Mouse (Mus musculus): Measurements from ENCODE around the gene Kremen2. TPM values are rescaled to one million over a fixed set of nuclear protein-coding genes. Genes with fewer than 3 reads are reported as not detected.

Kremen2 gene
- polyA plus RNA-seq, 1 experiment from 2014 or later = 1.5 TPM

- Histone ChIP-seq H3K27me3 (peaks cover 70% of the 10 kb centered on the region), H3K27ac (replicated peaks) (no peak overlapping the region), H3K4me2 (replicated peaks) (peak overlapping the region; percentile 43; the same call in 1 of the 2 replicates), H3K9me3 (no peaks in the 10 kb centered on the region), H3K4me3 (peak overlapping the region; percentile 24; the same call in 1 of the 2 replicates), H3K9ac (replicated peaks) (no peak overlapping the region; the same call in 1 of the 2 replicates), H3K4me1 (peaks cover 53% of the 10 kb centered on the region), H3K36me3 (peaks cover 10% of the 10 kb centered on the region)
- WGBS = 53% methylated on average over 34 of the region's 38 CpGs
- ATAC-seq (ENCODE audit: low FRiP score, low read depth) = no peak
Measured at GRCm38 (mm10) chr17:23741359-23742209, 4.0 kb downstream of the Kremen2 start.

- H3K4me2 ChIP-seq (replicated peaks) = peak within 1 kb of the TSS; percentile 66
- peaks cover 60% of the 10 kb centered on the region for H3K27me3 ChIP-seq
- peak within 1 kb of the TSS; percentile 79 for H3K27ac ChIP-seq (replicated peaks)
- H3K4me1 ChIP-seq = peaks cover 45% of the 10 kb centered on the region
- ATAC-seq (ENCODE audit: low FRiP score, low read depth) = peak; percentile 0; the same call in 1 of the 2 replicates
- WGBS = 12% methylated on average over 13 of the region's 13 CpGs
- H3K36me3 ChIP-seq = peaks cover 19% of the 10 kb centered on the region
- H3K4me3 ChIP-seq = peak within 1 kb of the TSS; percentile 69
- peak within 1 kb of the TSS; percentile 64 for H3K9ac ChIP-seq (replicated peaks)
- no peaks in the 10 kb centered on the region for H3K9me3 ChIP-seq
Measured at GRCm38 (mm10) chr17:23740598-23741021, 5.0 kb downstream of the Kremen2 start, which contains the start of gene Paqr4. TSS of gene Paqr4 (minus strand) at chr17:23740867.

GRCm38 (mm10) chr17:23740136-23740584 is 5.5 kb downstream of the Kremen2 start:
- Histone ChIP-seq H3K27ac (replicated peaks) (peak overlapping the region; percentile 79), H3K9me3 (no peaks in the 10 kb centered on the region), H3K4me3 (peak overlapping the region; percentile 69), H3K27me3 (peaks cover 56% of the 10 kb centered on the region), H3K4me1 (peaks cover 41% of the 10 kb centered on the region), H3K36me3 (peaks cover 24% of the 10 kb centered on the region), H3K4me2 (replicated peaks) (peak overlapping the region; percentile 66), H3K9ac (replicated peaks) (peak overlapping the region; percentile 64)
- WGBS = under 1% methylated on average over 46 of the region's 46 CpGs
- ATAC-seq (ENCODE audit: low FRiP score, low read depth) = peak; percentile 81

GRCm38 (mm10) chr17:23739202-23740135 is 6.2 kb downstream of the Kremen2 start:
- ATAC-seq (ENCODE audit: low FRiP score, low read depth) = peak; percentile 44
- Histone ChIP-seq H3K36me3 (peaks cover 31% of the 10 kb centered on the region), H3K4me1 (peaks cover 34% of the 10 kb centered on the region), H3K27me3 (peaks cover 49% of the 10 kb centered on the region), H3K4me2 (replicated peaks) (peak overlapping the region; percentile 66), H3K27ac (replicated peaks) (peak overlapping the region; percentile 79), H3K9me3 (no peaks in the 10 kb centered on the region), H3K4me3 (peak overlapping the region; percentile 69), H3K9ac (replicated peaks) (peak overlapping the region; percentile 64)
- under 1% methylated on average over 48 of the region's 48 CpGs for WGBS

- Histone ChIP-seq H3K27ac (replicated peaks) (peak overlapping the region; percentile 79), H3K4me3 (peak overlapping the region; percentile 69), H3K4me1 (peaks cover 31% of the 10 kb centered on the region), H3K4me2 (replicated peaks) (peak overlapping the region; percentile 66), H3K36me3 (peaks cover 37% of the 10 kb centered on the region), H3K9ac (replicated peaks) (peak overlapping the region; percentile 64), H3K9me3 (no peaks in the 10 kb centered on the region), H3K27me3 (peaks cover 42% of the 10 kb centered on the region)
- WGBS = 38% methylated on average over 2 of the region's 2 CpGs
- ATAC-seq (ENCODE audit: low FRiP score, low read depth) = no peak
Measured at GRCm38 (mm10) chr17:23738836-23739201, 6.8 kb downstream of the Kremen2 start.

GRCm38 (mm10) chr17:23737493-23738445 is 7.9 kb downstream of the Kremen2 start:
- WGBS = 59% methylated on average over 15 of the region's 15 CpGs
- Histone ChIP-seq H3K9ac (replicated peaks) (peak overlapping the region; percentile 24; the same call in 1 of the 2 replicates), H3K36me3 (peaks cover 38% of the 10 kb centered on the region), H3K4me2 (replicated peaks) (peak overlapping the region; percentile 66), H3K27me3 (peaks cover 32% of the 10 kb centered on the region), H3K4me3 (no peak overlapping the region), H3K4me1 (peaks cover 31% of the 10 kb centered on the region), H3K27ac (replicated peaks) (no peak overlapping the region), H3K9me3 (no peaks in the 10 kb centered on the region)
- no peak for ATAC-seq (ENCODE audit: low FRiP score, low read depth)

- Histone ChIP-seq H3K36me3 (peaks cover 38% of the 10 kb centered on the region), H3K4me2 (replicated peaks) (no peak overlapping the region), H3K9me3 (no peaks in the 10 kb centered on the region), H3K27ac (replicated peaks) (no peak overlapping the region), H3K4me1 (peaks cover 17% of the 10 kb centered on the region), H3K9ac (replicated peaks) (no peak overlapping the region), H3K4me3 (no peak overlapping the region), H3K27me3 (peaks cover 8% of the 10 kb centered on the region; the same call in 1 of the 2 replicates)
- ATAC-seq (ENCODE audit: low FRiP score, low read depth) = no peak
- WGBS = 85% methylated on average over 1 of the region's 1 CpGs
Measured at GRCm38 (mm10) chr17:23734341-23734740, 11.3 kb downstream of the Kremen2 start.

- no peaks in the 10 kb centered on the region for H3K27me3 ChIP-seq
- ATAC-seq (ENCODE audit: low FRiP score, low read depth) = no peak
- whole genome bisulfite sequencing = 82% methylated on average over 1 of the region's 1 CpGs
Measured at GRCm38 (mm10) chr17:23730441-23730840, 15.2 kb downstream of the Kremen2 start.

GRCm38 (mm10) chr17:23726758-23727142 is 18.9 kb downstream of the Kremen2 start:
- H3K27ac ChIP-seq (replicated peaks) = peak overlapping the region; percentile 65
- WGBS = 1% methylated on average over 19 of the region's 20 CpGs
- H3K4me1 ChIP-seq = peaks cover 14% of the 10 kb centered on the region
- no peaks in the 10 kb centered on the region for H3K36me3 ChIP-seq
- ATAC-seq (ENCODE audit: low FRiP score, low read depth) = peak; percentile 78
- H3K4me3 ChIP-seq = peak overlapping the region; percentile 93
- peak overlapping the region; percentile 95 for H3K4me2 ChIP-seq (replicated peaks)
- no peaks in the 10 kb centered on the region for H3K27me3 ChIP-seq
- H3K9ac ChIP-seq (replicated peaks) = peak overlapping the region; percentile 76
- H3K9me3 ChIP-seq = no peaks in the 10 kb centered on the region

More at GRCm38 (mm10) chr17:23730441-23730840, 15.2 kb downstream of the Kremen2 start:
- H3K27ac ChIP-seq (replicated peaks) = no peak overlapping the region
- peaks cover 14% of the 10 kb centered on the region for H3K4me1 ChIP-seq
- H3K9me3 ChIP-seq = no peaks in the 10 kb centered on the region
- no peak overlapping the region for H3K4me2 ChIP-seq (replicated peaks)
- peaks cover 17% of the 10 kb centered on the region for H3K36me3 ChIP-seq
- H3K4me3 ChIP-seq = no peak overlapping the region
- H3K9ac ChIP-seq (replicated peaks) = no peak overlapping the region

GRCm38 (mm10) chr17:23725999-23726757 is 19.5 kb downstream of the Kremen2 start, which contains the start of gene Pkmyt1:
TSS of gene Pkmyt1 (plus strand) at chr17:23726336.
- WGBS = 2% methylated on average over 65 of the region's 73 CpGs
- no peaks in the 10 kb centered on the region for H3K9me3 ChIP-seq
- peak within 1 kb of the TSS; percentile 65 for H3K27ac ChIP-seq (replicated peaks)
- ATAC-seq (ENCODE audit: low FRiP score, low read depth) = peak; percentile 94
- H3K4me3 ChIP-seq = peak within 1 kb of the TSS; percentile 93
- H3K4me2 ChIP-seq (replicated peaks) = peak within 1 kb of the TSS; percentile 95
- H3K36me3 ChIP-seq = no peaks in the 10 kb centered on the region
- H3K9ac ChIP-seq (replicated peaks) = peak within 1 kb of the TSS; percentile 76
- H3K4me1 ChIP-seq = peaks cover 14% of the 10 kb centered on the region
- H3K27me3 ChIP-seq = no peaks in the 10 kb centered on the region

All from midbrain, embryonic 12.5 days (tissue).